Mouse (Mus musculus) C2C12 (cell line): ENCODE data around the gene Ell2.

Experiments
- CEBPB ChIP-seq: IDR thresholded peaks from one replicate; pipeline ENCODE4 v1.6.1; 2011; ENCODE audit warnings: low read depth, mild to moderate bottlenecking, control low read depth, moderate library complexity
- CTCF ChIP-seq: IDR thresholded peaks from one replicate; pipeline ENCODE4 v1.5.1; 2011; ENCODE audit not compliant: control insufficient read depth, insufficient read depth, insufficient read length
- MYOD1 ChIP-seq: IDR thresholded peaks from one replicate; pipeline ENCODE4 v1.6.1; 2011; ENCODE audit warnings: low read depth; ENCODE audit not compliant: control insufficient read depth, insufficient read length
- MYOG ChIP-seq: IDR thresholded peaks from one replicate; pipeline ENCODE4 v1.6.1; 2011; ENCODE audit not compliant: control insufficient read depth, insufficient read length; ENCODE audit errors: extremely low read depth
- USF1 ChIP-seq: IDR thresholded peaks from one replicate; pipeline ENCODE4 v1.6.1; 2011; ENCODE audit warnings: low read depth, mild to moderate bottlenecking, control low read depth, moderate library complexity

- TF ChIP-seq MYOG (no peak), CTCF (no peak), USF1 (no peak), MYOD1 (no peak), CEBPB (no peak)
These were observed 14.9 kb upstream of the Ell2 start for GRCm38 (mm10) chr13:75691625-75692024.
